Comparison of ENCODE assay signal across 22 mouse cellular contexts in genomic region chr9:100682285-100682684, GRCm38 (mm10).
DNase-seq lines count a peak whose midpoint lies in the region; ATAC-seq and TF ChIP-seq lines count a peak whose summit lies in the region.
"Had no signal": no experiment of that assay in that cellular context is flagged by ENCODE, and none has a peak within 500 bp of the region (broad histone marks: within the 10 kb centered on the region; RNA-seq: fewer than 3 reads in every experiment).

No protein-coding gene starts in this region.

- H3K4me2 ChIP-seq in midbrain, embryonic 11.5 days, result no peak overlapping the region
- no peak overlapping the region for H3K4me2 ChIP-seq in midbrain, embryonic 15.5 days
- H3K4me2 ChIP-seq in intestine, embryonic 15.5 days (replicated peaks), result no peak overlapping the region
- H3K4me2 ChIP-seq in intestine, embryonic 16.5 days (ENCODE audit: low read depth, low read length), result no peak overlapping the region
- no peak overlapping the region for H3K4me2 ChIP-seq in intestine, postnatal 0 days (replicated peaks; ENCODE audit: low read depth)

- H3K27me3 ChIP-seq in midbrain, embryonic 11.5 days (ENCODE audit: control insufficient read depth, insufficient read depth, low read length), result no peaks in the 10 kb centered on the region
- no peaks in the 10 kb centered on the region for H3K27me3 ChIP-seq in midbrain, embryonic 15.5 days (replicated peaks)
- no peaks in the 10 kb centered on the region for H3K27me3 ChIP-seq in intestine, embryonic 15.5 days (replicated peaks)
- H3K27me3 ChIP-seq in intestine, embryonic 16.5 days (replicated peaks; ENCODE audit: control insufficient read depth, insufficient read depth, low read length), result no peaks in the 10 kb centered on the region
- no peaks in the 10 kb centered on the region for H3K27me3 ChIP-seq in intestine, postnatal 0 days (replicated peaks; ENCODE audit: control insufficient read depth, insufficient read depth, low read length)
- H3K27me3 ChIP-seq: CH12.LX, Patski had no signal

- H3K9ac ChIP-seq in midbrain, embryonic 11.5 days (ENCODE audit: low read length), result no peak overlapping the region
- no peak overlapping the region for H3K9ac ChIP-seq in midbrain, embryonic 15.5 days
- H3K9ac ChIP-seq in intestine, embryonic 15.5 days, result no peak overlapping the region
- H3K9ac ChIP-seq in intestine, embryonic 16.5 days (ENCODE audit: low read depth, low read length), result no peak overlapping the region
- H3K9ac ChIP-seq in intestine, postnatal 0 days (ENCODE audit: low read depth, low read length), result no peak overlapping the region

- H3K9me3 ChIP-seq in midbrain, embryonic 11.5 days (ENCODE audit: control insufficient read depth, low read length), result no peaks in the 10 kb centered on the region
- H3K9me3 ChIP-seq in midbrain, embryonic 15.5 days, result no peaks in the 10 kb centered on the region
- no peaks in the 10 kb centered on the region for H3K9me3 ChIP-seq in intestine, embryonic 15.5 days
- H3K9me3 ChIP-seq in intestine, embryonic 16.5 days (ENCODE audit: control insufficient read depth, low read length), result no peaks in the 10 kb centered on the region
- H3K9me3 ChIP-seq in intestine, postnatal 0 days (ENCODE audit: control insufficient read depth), result no peaks in the 10 kb centered on the region
- H3K9me3 ChIP-seq: G1E had no signal

- no peak for ATAC-seq in midbrain, embryonic 11.5 days (ENCODE audit: low FRiP score)
- ATAC-seq in midbrain, embryonic 15.5 days (replicated peaks), result no peak
- ATAC-seq in intestine, embryonic 15.5 days, result peak; percentile 74
- ATAC-seq in intestine, embryonic 16.5 days, result peak; percentile 77
- ATAC-seq in intestine, postnatal 0 days, result 0 out of 2 replicates have a peak, but pooled peaks have one; percentile 47
- ATAC-seq: activated CD4-positive, CD25-positive, alpha-beta regulatory T cell, adult 4 months; CD4-positive, CD25-positive, alpha-beta regulatory T cell, adult 4 months; Patski had no signal

- no peaks in the 10 kb centered on the region for H3K36me3 ChIP-seq in midbrain, embryonic 11.5 days (ENCODE audit: control insufficient read depth, insufficient read depth, low read length)
- H3K36me3 ChIP-seq in midbrain, embryonic 15.5 days (replicated peaks), result no peaks in the 10 kb centered on the region
- no peaks in the 10 kb centered on the region for H3K36me3 ChIP-seq in intestine, embryonic 15.5 days
- H3K36me3 ChIP-seq in intestine, embryonic 16.5 days (ENCODE audit: control insufficient read depth, insufficient read depth, low read length), result no peaks in the 10 kb centered on the region
- H3K36me3 ChIP-seq in intestine, postnatal 0 days (ENCODE audit: control insufficient read depth, insufficient read depth), result no peaks in the 10 kb centered on the region
- H3K36me3 ChIP-seq: G1E had no signal

- TF ChIP-seq CTCF in intestine, postnatal 0 days (IDR thresholded peaks at IDR 0.05; ENCODE audit: low read depth), result no peak
- no peak for TF ChIP-seq CTCF in layer of hippocampus, adult 2 months (conservative IDR thresholded peaks at IDR 0.05)

- H3K4me3 ChIP-seq in midbrain, embryonic 11.5 days (ENCODE audit: low read depth, low read length), result no peak overlapping the region
- no peak overlapping the region for H3K4me3 ChIP-seq in midbrain, embryonic 15.5 days
- no peak overlapping the region for H3K4me3 ChIP-seq in intestine, embryonic 15.5 days (replicated peaks)
- H3K4me3 ChIP-seq in intestine, embryonic 16.5 days (ENCODE audit: low read length), result no peak overlapping the region
- no peak overlapping the region for H3K4me3 ChIP-seq in intestine, postnatal 0 days (ENCODE audit: low read depth, low read length)
- H3K4me3 ChIP-seq in layer of hippocampus, adult 2 months, result no peak overlapping the region

- H3K27ac ChIP-seq in midbrain, embryonic 11.5 days (ENCODE audit: low read depth, low read length), result no peak overlapping the region
- no peak overlapping the region for H3K27ac ChIP-seq in midbrain, embryonic 15.5 days
- H3K27ac ChIP-seq in intestine, embryonic 15.5 days, result no peak overlapping the region
- H3K27ac ChIP-seq in intestine, embryonic 16.5 days (ENCODE audit: low read length), result no peak overlapping the region
- no peak overlapping the region for H3K27ac ChIP-seq in intestine, postnatal 0 days (ENCODE audit: low read depth, low read length)
- H3K27ac ChIP-seq in layer of hippocampus, adult 2 months, result no peak overlapping the region

- peaks cover 7% of the 10 kb centered on the region for H3K4me1 ChIP-seq in midbrain, embryonic 11.5 days (ENCODE audit: control insufficient read depth, insufficient read depth, low read length)
- peaks cover 16% of the 10 kb centered on the region for H3K4me1 ChIP-seq in midbrain, embryonic 15.5 days
- no peaks in the 10 kb centered on the region for H3K4me1 ChIP-seq in intestine, embryonic 15.5 days (replicated peaks)
- H3K4me1 ChIP-seq in intestine, embryonic 16.5 days (ENCODE audit: control insufficient read depth, insufficient read depth, low read length), result 0 out of 2 replicates have a peak, but pooled peaks cover 2% of the 10 kb centered on the region
- no peaks in the 10 kb centered on the region for H3K4me1 ChIP-seq in intestine, postnatal 0 days (replicated peaks; ENCODE audit: control insufficient read depth, insufficient read depth, low read length)

- peak; percentile 28 for DNase-seq in midbrain, embryonic 11.5 days (ENCODE audit: low spot score, missing footprints)
- no peak for DNase-seq in adrenal gland, postnatal 10 days
- DNase-seq in layer of hippocampus, adult 2 months (ENCODE audit: low spot score in 2 of 2), result no peak
- DNase-seq in heart, postnatal 4 days, result no peak
- DNase-seq: adrenal gland, adult 2 months; adrenal gland, adult 8-10 months; adrenal gland, postnatal 14 days; adrenal gland, postnatal 25 days; adrenal gland, postnatal 36 days; B cell, adult 2 months; cerebellum, adult 11 months; cerebellum, adult 11-12 months; cerebellum, adult 18-20 months had no signal

Comparison
In these comparisons a context has a peak if more than half of its experiments do, and no peak if none do; other contexts are left out.
1. ATAC-seq: peak in intestine, embryonic 15.5 days (single experiment), intestine, embryonic 16.5 days (single experiment) and intestine, postnatal 0 days (single experiment); none in midbrain, embryonic 11.5 days (single experiment) and midbrain, embryonic 15.5 days (single experiment).